Mouse (Mus musculus) retina, postnatal 1 day (tissue): ENCODE results near the gene Cwh43.
"Not testable (repeated sequence)": the region's sequence is repeated elsewhere in the genome, so short reads cannot be mapped to it uniquely, and the experiment has no call there.

Experiments used
- DNase-seq: peaks from one replicate; pipeline ENCODE4 v3.0.0-alpha.2; 2012

Gene Cwh43

DNA sequence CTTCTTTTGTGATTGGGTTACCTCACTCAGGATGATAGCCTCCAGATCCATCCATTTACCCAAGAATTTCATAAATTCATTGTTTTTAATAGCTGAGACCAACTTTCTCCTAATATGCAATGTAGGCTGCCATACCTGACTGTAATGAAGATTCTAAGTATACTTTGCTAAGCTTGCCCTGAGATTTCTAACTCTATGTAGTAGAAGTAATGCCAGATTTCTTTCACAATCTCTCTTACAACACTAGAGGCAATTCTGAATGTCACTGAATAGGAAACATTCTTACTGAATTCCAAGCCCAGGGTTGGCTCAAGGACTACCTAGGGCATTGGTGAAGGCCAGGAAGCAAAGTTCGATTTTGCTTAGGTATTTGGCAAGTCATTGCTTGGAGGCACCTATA, 76.5 kb downstream of the Cwh43 start:
- DNase-seq: not testable (repeated sequence)

DNA sequence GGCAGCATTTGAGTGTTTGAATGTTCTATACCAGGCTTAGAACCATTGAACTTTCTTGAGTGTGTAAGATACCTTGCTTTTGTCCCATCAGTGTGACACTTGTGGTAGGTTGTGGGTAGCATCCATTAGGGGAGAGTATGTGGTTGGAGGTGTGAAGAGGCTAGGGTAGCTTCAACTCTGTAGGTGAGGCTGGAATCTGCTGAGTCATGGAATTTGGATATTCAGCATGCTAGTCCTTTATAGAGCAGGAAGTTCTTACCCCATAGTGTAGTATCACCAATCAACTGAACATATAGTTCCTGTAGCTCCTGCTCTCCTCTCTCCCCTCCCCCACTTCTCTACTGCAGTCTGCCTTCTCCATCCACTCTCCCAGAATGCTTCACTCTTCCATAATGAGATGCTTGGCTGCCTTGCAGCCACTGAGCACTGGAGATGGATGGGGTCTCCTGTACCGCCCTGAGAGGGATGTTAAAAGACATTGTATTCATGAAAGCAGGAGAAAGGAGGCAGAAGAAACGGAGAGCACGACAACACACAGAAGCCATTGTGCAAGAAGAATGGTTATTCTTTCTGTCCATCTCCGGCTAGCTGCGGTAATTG, 78.2 kb downstream of the Cwh43 start:
- DNase-seq: peak; percentile 68

DNA sequence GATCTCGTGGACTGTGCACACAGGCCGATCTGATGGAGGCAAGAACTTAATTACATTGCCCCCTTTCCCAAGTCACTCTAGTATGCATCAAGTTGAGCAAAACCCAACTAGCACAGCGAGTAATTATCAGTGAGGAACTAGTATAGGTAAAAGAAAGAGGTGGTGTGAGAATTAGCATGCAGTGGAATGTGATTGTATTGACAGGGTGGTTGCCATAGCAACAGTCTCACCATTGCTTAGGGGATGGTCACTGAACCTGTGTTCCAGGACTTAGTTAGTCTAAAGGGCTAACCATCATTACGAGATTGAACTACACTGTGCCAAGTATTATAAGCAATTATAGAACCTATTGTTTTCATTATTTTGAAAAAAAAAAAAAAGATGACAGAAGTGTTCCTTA, 80.6 kb downstream of the Cwh43 start:
- DNase-seq: no peak

DNA sequence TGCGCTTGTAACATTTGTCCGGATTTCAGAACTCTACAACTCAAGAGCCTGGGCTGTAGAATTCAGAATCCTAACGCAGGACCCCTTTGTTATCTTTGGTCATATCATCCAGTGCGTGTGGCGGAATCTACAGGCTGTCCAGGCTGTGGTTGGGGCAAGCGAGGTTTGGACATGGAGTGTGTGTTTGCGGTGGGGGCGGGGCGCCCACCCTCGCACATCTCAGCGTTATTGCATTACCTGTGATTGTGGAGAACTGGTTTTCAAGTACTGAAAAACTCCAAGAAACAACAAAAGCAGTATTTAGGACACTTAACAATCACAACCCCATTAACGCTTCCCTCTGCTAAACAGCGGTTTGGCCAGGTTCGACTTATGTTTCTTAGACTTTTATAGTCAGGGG, 84.0 kb downstream of the Cwh43 start:
- DNase-seq: peak; percentile 28

DNA sequence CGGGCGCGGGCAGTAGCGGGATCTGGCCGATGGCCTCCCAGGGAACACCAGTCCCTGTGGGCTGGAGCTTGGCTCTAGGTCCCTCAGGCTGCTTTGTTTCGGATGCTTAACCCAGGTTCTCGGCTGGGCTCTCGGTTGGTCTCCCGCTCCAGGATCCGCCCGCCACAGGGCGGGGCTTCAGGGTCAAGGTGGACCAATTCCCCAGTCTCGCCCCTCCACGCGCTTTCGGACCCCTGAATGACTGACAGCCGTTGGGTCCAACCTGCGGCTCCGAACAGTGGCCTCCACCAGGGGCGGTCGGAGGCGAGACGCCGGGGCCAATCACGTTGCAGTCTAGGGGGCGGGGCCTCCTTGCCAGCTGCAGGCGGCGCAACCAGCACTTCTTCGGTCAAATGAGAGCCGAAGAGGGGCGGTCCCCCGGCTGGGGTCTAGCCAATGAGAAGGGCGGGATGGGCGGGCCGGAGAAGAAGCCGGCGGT, 84.8 kb downstream of the Cwh43 start:
- DNase-seq: peak; percentile 100

DNA sequence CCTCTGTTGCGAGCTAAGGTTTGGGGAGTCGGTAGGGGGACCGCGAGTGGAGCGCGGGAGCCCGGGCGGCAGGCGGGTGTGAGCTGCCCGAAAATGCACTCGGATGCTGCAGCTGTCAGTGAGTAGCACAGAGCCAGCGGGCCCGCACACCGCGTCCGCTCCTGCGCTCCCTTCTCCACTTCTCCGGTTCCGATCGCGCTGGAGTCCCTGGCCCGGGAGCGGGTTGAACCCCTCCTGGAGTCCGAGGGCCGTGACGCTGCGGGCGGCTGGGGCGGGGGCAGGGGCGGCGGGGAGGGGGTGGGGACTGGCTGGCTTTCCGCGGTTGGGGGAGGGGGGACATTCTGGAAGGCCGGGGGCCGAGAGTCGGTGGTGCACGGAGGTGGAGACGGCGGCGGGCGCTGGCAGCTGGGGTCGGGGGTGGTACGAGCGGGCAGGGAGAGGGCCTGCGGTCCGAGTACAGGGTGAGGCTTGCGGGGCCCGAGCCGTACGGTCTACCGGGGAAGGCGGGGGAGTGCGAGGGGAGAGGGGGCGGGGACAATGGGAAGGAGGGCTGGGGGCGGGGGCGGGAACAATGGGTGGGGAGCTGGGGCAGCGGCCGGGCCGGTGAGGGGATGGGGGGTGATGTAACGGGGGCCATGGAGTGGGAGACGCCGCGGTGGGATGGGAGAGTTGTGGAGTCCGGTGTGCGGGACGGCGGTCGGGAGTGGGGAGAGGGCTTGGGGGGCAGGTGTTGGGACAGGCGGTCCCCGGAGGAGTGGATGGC, 85.4 kb downstream of the Cwh43 start:
- no peak for DNase-seq

DNA sequence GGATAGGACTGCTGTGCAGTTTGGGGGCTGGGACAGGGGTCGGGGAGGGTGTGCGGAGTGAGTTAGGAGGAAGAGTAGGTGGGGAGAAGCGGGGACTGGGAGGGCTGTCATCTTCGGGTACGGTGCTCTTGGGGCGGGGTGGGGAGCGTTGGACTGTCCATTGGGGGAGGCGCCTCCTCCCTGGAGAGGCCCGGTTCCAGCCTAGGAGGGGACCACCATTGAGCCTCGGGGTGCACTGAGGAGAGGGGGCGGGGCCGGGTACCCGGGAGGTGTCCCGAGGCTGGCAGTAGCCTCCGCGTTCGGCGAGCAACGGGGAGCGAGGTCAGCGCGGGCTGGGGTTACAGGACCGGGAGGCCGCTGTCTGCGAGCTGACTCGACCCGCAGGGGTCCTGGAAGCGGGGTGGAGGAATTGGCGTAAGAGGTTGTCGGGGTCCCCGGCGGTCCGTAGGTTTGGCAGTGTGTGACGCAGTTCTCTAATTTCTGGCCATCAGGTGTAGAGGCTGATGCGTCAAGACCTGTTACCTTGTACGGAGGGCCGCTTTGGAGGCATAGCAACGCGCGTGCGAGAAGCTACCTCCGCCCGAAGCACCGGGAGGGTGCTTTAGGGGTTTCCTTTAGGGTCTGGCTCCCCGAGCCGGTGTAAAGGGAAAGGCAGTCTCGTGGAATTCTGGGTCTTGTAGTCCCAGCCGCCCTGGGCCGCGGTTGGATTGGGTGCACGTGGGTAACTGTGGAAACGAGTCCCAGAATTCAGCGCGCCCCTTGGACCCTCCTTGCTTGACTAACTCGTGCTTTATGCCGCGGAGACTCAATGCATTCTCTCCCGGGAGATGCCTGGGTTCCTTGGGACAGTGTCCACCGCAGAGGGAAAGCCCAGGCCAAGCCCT, 86.2 kb downstream of the Cwh43 start:
- DNase-seq: peak; percentile 95

DNA sequence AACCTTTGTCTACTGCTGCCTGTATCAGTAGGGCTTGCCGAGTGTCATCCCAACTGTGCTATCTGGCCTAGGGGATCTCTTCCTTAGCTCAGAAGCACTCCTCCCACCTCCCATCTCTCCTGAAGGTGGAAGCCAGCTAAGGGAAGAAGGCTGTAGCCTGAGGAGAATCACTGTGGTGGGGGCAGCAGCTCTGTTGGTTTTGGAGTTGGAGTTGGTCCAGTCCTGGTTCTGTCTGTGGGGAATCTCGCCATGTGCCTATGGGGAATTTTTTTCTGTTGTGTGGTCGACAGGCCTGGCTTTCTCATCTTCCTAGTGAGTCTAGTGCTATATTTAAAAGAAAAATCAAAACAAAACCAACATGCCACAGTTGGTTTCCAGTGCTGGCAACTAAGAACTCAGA, 91.5 kb downstream of the Cwh43 start:
- no peak for DNase-seq

DNA sequence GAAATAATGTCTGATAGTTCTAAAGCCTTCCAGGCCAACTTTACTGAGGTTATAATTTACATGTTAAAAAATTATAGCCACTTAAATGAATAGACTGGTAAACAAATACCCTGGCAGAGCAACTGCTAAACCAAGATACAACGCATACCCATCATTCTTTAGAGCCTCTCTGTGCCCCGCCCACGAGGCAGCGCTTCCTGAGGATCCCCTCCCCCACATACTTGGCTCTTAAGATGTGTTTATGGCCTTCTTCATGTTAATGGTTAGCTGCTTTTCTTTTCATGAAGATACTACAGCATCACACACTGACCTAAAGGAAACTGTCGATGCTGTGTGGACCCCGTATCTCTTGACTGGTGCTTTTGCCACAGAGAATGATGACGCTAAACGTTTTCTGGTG, 92.7 kb downstream of the Cwh43 start:
- DNase-seq: no peak

DNA sequence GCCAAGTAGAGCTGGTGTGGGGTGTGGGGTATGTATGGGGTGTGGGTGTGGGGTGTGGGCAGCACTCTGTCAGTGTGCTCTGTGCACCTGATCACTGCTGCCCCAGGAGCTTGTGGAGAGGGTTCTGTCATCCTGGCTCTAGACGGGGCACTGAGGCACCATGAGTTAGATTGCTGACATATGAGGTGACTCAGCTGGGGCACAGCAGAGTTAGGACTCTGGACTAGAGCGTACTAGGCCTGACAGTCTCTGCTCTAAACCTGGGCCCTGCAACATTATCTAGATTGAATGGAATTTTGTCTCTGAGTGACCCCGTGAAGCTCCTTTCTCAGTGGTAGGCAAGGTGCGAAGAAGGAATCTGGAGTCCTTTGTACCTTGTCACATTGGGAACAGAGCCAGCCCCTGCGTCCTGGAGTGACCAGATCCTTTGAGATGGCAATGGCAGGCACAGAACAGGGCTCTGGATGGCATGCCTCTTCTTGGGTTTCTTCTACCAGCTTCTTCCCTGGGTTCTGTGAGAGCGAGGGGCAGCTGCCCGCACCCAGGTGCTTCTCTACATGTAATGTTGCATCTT, 95.1 kb downstream of the Cwh43 start:
- no peak for DNase-seq

DNA sequence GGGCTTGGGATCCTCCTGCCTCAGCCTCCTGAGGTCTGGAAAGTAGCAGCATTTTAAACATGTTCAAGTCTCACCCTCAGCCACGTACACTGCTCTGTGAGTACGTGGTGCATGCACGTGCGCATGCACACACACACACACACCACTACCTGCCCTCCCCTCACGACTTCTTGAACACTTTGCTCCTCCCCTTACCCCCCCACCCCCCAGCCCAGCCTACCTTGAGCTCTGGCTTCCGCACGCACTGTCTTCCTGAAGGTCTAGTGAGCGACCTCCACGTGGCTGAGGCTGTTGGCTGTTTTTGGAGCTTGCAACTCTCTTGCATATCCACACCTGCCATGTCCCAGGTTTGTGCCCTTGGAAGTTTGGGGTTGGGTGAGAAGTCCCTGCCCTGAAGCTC, 96.5 kb downstream of the Cwh43 start:
- DNase-seq: no peak
